Mouse (Mus musculus) lung, postnatal 36 days (tissue): Measurements from ENCODE around the gene Apoa2.

Source experiments
- DNase-seq: peaks from one replicate; pipeline ENCODE4 v3.0.0; 2022; ENCODE audit warnings: mixed read lengths

Gene Apoa2

DNA sequence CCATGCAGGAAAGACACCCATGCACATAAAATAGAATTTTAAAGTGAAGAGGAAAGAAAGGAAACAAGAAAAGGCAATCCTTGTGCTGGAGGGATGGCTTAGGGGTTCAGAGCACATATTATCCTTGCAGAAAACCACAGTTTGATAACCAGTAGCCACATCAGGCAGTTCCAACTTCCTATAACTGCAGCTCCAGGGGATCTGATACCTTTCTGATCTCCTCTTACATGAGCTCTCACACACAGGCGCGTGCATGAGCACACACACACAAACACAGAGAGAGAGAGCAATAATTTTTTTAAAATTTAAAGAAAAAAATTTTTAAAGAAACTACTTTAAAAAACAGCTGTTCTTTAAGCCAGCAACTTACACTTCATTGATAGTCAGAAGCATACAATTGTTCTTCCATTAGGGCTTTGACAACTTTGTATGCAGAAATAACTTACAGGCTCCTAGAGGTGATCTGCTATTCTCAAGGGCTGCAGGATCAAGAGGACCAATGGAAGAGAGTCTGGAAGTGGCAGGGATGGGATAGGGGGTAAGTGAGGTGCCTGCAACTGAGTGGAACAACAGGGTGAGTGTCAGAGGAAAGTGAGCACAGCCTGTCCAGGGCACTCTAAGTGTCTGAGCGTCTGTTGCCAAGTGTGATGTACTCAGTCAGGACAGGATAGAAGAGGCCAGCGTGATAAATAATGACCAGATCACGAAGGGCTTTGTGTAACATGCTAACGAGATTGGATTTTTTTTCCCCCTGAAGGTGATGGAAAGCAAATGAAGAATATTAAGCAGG, 19.0 kb upstream of the Apoa2 start:
- DNase-seq: no peak

DNA sequence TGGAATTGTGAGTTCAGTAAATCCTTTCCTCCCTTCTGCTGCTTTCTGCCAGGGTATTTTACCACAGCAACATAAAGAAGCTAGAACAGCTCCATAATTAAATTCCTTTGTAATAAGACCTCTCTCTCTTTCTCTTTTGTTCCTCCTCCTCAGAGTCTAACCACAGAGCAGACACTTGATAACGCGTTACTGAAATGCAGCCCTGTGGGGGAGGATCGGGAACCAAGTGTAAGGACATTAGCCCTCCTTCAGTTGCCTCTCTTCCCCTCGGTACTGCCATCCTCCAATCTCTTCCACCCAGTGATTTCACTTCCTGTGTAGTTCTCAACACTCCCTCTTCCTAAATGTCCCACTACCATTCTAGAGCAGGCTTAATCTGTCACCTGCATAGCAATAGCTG, 15.4 kb upstream of the Apoa2 start:
- no peak for DNase-seq

DNA sequence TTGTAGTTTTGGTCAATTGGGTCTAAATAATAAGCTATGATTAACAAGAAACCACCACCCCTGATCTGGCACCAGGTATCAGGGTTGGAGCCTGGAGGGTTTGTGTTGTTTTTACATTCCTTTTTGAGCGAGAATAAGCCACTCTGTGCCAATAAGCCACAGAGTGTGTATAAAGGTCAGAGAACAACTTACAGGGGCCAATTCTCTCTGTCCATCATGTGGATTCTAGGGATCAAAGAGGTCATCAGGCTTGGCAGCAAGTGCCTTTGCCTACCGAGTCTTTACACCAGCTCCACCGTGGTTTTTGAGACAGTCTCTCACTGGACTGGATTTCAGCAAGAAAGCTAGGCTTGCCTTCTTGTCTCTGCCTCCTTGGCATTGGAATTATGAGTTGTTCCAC, 12.0 kb upstream of the Apoa2 start:
- no peak for DNase-seq

DNA sequence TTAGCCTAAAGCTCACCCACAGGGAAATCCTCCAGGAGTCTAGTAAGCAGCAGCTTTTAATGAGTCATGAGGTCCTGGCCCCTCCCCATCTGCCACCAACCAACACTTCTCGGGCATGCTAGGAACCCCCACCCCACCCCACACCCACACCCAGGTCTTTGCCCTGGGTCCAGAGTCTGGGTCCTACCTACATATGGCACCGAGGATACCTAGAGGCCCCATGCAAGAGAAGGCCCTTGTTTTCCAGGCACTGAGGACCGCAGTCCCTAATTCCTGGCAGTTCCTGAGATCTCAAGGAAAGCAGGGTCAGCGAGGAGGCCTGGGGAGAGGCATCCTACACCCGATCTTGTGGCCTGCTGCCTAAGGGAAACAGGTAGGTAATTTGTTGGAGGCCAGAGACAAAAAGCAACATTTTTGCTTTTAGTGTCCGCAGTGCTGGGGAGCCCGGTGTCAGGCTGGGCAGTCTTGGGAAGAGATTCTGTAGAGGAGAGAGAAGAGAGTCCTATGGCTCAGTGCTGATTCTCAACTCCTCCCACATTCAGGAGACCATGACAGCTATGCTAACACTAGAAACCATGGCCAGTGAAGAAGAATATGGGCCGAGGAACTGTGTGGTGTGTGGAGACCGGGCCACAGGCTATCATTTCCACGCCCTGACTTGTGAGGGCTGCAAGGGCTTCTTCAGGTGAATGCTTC, 10.9 kb upstream of the Apoa2 start, which contains the start of gene Nr1i3:
Nr1i3 (plus strand) TSS at position 170 of the 696 bp plus-strand sequence.
- no peak for DNase-seq

DNA sequence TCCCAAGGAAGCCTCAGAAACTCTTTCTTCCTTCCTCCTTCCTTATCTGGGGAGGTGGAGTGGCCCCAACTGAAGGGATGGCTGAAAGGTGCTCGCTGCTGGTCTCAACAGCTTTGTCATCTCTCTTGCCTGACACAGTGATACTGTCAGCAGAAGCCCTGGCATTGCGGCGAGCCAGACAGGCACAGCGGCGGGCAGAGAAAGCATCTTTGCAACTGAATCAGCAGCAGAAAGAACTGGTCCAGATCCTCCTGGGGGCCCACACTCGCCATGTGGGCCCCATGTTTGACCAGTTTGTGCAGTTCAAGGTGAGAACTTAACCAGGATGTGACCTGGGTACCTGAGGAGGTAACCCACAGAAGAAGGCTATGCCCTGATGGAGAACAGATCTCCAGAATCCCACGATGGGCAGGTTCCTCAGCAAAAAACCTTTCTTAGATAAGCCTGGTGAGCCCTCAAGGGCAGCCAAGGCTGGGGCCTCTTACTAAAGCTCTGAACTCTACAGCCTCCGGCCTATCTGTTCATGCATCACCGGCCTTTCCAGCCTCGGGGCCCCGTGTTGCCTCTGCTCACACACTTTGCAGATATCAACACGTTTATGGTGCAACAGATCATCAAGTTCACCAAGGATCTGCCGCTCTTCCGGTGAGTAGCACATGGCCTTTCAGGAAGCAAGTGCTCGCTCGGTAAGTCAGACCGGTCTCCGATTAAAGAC, 8.5 kb upstream of the Apoa2 start:
- no peak for DNase-seq

DNA sequence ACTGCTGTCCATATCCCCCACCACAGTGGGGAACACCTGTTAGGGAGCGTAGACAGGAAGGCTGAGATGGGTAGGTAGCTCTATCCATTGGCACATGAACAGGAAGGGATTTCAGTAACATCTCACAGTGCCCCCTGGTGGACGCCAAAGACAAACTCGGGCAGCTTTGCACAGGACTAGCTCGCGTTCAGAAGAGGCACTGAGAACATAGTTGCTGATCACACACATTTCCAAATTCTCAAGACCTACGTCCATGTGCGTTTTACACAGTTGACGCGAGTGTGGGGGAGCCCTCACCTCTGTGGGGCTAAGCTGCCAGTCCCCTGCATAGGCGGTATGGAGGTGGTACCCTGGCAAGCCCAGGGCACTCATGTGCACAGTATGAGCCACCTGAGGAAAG, 4.0 kb upstream of the Apoa2 start:
- peak; percentile 89 for DNase-seq

DNA sequence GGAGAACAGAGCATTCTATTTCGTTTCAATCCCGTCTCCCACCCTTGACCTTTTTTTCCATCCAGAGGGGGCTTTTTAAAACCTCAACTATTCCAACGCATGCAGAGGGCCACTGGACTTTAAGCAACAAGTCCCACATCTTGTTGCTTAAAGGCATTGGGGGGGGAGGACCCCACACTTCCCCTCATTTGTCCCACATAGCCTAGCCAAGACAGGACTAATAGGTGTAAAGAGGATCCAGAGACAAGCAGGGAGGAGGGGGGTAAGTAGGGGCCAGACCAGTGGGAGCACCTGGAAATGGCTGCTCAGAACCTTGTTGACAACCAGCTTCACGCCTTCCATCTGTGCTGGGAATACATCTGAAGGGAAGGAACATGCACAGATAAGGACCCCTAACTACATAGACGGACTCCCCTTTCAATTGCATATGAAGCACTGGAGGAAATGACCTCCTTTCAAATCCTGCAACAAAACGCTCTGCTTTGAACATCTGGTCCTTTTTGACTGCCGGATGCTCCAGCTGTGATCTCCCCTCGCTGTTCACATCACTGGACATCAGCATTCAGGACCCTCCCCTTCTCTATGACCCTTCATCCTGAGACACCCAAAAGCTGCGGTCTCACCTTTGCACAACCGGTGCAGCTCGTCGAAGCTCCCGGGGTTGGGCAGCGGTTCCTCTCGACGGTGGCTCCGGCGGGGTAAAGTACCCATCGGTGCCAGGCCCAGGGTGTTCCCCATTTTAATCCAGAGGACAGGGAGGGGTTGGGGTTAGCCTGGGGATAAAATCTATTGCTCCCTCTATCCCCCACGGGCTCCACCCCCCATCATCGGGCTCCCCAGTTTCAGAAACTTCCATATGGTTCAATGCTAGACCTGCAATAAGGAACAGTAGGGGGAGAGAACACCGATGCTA, 3.3 kb upstream of the Apoa2 start:
- DNase-seq: no peak

DNA sequence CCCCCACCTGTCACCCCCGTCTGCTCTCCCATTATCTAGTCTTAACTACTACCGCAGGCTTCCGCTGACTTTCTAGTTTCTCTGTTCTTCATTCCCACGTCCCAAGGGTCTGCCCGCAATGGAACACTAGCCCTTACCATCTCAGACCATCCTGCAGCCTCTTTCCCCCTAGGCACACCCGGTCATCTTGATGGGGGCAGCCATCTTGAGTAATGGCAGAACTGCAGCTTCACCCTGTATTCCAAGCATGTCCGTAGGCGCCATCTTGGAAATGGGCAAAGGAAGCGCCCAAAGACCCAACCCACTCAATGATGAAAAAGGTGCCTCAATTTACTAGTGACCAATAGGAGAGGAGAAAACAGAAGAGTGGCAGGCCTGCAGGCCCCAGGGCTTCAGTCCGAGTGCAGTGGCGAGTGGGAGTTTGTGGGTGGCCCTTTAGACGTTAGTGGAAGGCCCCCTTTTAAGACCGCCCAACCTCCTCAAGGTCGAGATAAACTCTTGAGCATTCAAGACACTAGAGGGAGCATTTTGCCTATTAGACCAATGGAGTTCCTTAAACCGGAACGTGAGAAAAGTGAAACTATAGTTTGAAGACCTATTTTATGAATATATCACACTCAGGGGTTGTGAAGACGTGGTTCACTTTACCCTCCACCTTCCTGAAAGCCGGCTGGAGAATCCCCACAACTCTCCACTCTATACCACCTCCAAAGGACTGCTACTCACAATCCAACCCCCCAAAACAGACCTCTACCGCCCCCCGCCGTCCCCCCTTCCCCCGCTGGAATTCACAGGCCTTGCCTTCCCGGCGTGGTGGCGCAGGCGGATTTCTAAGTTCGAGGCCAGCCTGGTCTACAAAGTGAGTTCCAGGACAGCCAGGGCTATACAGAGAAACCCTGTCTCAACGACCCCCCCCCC, 2.4 kb upstream of the Apoa2 start, which contains the start of gene Tomm40l:
Tomm40l (minus strand) TSS at position 277 of the 918 bp plus-strand sequence.
- peak; percentile 99 for DNase-seq

- DNase-seq: peak; percentile 29
Observed at GRCm38 (mm10) chr1:171223168-171223567, 1.7 kb upstream of the Apoa2 start.

- peak; percentile 64 for DNase-seq
Observed at GRCm38 (mm10) chr1:171223796-171224195, 1.1 kb upstream of the Apoa2 start.

- no peak for DNase-seq
Observed at GRCm38 (mm10) chr1:171226780-171227179, 1.9 kb downstream of the Apoa2 start.

DNA sequence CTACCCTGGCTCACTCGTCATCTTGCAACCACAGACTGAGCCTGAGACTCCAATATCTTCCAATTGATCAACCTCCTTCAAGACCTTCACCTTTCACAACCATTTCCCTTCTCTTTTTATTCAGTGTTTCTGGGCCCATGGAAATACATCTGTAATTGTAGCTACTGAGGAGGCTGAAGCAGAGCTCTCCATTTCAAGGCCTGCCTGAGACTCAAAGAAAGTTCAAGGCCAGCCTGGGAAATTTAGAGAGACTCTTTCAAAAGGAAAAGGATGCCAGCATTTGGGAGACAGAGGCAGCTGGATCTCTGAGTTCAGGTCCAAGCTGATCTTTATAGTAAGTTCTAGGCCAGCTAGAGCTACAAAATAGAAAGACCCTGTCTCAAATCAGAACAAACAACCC, 3.0 kb downstream of the Apoa2 start:
- no peak for DNase-seq

DNA sequence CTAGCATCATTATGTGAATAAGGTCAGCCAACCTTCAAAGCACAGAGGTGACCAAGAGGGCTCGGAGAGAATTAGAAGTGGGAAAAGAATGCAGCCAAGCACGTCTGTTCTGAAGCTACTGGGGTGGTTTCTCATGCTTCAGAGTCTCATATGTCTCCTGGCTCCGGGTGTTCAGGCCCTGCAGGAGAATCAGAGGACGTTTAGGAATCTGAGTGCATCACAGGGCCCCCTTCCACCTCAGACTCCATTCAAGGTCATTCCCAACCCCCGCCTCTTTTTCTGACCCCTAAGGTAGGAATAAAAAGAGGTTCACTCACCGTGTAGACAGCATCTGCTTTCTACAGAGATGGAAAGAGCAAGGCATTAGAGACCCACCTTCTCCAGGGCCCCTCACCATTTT, 4.9 kb downstream of the Apoa2 start:
- DNase-seq: no peak

DNA sequence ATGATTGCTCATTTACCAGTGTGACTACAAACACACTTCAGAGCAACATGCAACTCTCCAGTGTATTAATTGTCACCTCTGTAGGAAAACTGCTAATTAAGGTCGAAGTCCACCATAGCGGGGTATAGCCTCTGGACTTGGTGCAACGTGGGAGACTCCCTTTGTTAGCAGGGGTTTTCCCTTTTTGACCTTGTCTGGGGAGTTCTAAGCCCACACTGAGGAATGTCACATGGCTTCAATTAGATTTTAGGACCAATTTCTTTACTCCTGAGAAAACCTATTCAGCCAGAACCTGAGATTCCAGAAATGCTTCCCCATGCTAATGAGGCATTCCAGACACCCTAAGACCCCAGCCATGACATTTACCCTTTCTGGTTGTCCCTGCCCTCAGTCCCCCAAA, 5.4 kb downstream of the Apoa2 start:
- no peak for DNase-seq

DNA sequence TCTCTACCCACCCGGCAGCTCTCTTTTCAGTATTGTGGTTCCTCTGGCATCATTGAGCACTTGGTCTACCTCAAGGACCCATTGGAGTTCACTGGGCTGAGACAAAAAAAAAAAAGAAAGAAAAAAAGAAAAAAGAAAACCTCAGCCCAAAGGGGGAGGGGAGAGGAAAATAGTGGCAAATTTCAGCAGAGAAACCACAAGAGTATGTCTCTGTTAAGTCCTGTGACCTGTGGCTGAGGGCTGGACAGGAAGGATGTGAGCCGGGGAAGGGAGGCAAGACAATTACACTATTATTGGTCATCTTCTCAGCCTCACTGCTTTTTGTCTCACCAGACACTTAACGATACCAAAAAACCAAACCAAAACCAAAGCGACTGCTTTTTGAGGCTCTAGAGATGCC, 7.0 kb downstream of the Apoa2 start:
- peak; percentile 39 for DNase-seq

GRCm38 (mm10) chr1:171232348-171232747, 7.5 kb downstream of the Apoa2 start:
- no peak for DNase-seq

- DNase-seq: peak; percentile 83
Observed at GRCm38 (mm10) chr1:171232800-171233730, 8.2 kb downstream of the Apoa2 start.

DNA sequence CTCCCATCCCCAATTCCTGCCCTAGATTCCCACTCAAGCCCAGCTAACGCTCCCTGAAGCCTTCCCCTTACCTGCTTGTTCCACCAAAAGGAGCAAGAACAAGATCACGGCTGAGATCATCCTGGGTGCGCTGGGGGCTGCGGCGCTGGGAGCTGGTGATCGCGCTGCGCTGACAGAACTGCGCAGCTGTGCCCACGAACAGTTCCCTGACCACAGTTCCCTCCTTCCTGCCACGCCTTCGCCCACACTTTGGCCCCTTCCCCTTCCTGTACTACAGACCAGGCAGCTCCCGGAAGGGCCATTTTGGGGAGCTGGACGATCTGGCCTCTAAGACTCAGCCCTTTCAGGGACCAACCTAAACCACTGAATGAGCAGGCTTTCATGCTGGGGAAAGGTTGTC, 9.3 kb downstream of the Apoa2 start, which contains the start of gene Fcer1g:
Fcer1g (minus strand) TSS at position 240 of the 400 bp plus-strand sequence.
- DNase-seq: peak; percentile 65

DNA sequence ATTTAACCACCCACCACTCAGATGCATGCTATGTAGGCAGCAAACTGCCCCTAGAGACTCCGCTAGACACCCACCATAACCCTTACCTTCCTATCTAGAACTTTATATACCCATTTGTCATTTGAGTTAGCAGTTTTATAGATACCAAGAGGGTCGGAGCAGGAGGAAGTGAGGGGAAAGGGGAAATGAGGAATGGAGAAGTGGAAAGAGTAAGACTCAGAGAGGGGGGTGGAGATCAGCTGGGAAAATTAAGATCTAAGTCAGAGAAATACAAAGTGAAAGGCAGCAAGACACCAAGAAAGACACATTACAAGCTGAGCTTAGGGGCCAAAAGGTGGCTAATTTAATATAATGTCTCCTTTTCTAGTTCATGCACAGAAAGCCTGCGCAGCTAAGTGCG, 9.7 kb downstream of the Apoa2 start:
- DNase-seq: no peak

- DNase-seq: no peak
Observed at GRCm38 (mm10) chr1:171235791-171236190, 10.9 kb downstream of the Apoa2 start.
